Comparison of ENCODE assay signal across 23 mouse cellular contexts in the genomic region with DNA sequence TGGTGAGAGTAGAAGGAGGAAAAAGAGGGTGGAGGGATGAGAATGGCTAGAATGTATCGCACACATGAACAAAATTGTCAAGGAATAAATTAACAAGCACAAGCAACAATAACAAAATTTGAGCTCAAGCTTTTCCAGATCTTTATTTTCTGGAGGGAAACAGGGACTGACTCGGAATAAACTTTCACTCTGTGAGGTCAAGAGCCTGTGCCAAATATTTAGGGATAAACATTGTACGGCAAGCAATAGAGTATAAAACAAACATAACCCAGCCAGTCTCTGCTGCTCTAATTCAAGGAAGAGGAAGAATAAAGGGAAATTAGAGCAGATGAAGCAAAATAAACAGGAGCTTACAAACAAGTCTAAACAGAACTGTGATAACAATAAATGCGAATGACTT.
DNase-seq lines count a peak whose midpoint lies in the region; ATAC-seq and TF ChIP-seq lines count a peak whose summit lies in the region.
"Had no signal": no experiment of that assay in that cellular context is flagged by ENCODE, and none has a peak within 500 bp of the region (broad histone marks: within the 10 kb centered on the region; RNA-seq: fewer than 3 reads in every experiment).

No protein-coding gene starts in this region.

- no peaks in the 10 kb centered on the region for H3K4me1 ChIP-seq in lung, embryonic 14.5 days (ENCODE audit: insufficient read depth)
- no peaks in the 10 kb centered on the region for H3K4me1 ChIP-seq in midbrain, embryonic 11.5 days (ENCODE audit: control insufficient read depth, insufficient read depth, low read length)
- no peaks in the 10 kb centered on the region for H3K4me1 ChIP-seq in midbrain, embryonic 13.5 days (replicated peaks)
- H3K4me1 ChIP-seq: forebrain, embryonic 10.5 days; forebrain, embryonic 13.5 days; hindbrain, embryonic 12.5 days; hindbrain, embryonic 15.5 days had no signal

- DNase-seq in lung, embryonic 14.5 days, result peak; percentile 62
- no peak for DNase-seq in lung, postnatal 14 days
- peak; percentile 59 for DNase-seq in midbrain, embryonic 11.5 days (ENCODE audit: low spot score, missing footprints)
- peak; percentile 37 for DNase-seq in lung, postnatal 10 days
- peak; percentile 46 for DNase-seq in lung, postnatal 36 days
- no peak for DNase-seq in layer of hippocampus, postnatal 36 days
- DNase-seq: adrenal gland, adult 2 months; adrenal gland, postnatal 14 days; cerebellum, adult 11 months; cerebellum, adult 2 months; cerebellum, adult 9-11 months; cerebellum, postnatal 36 days; gastrocnemius, postnatal 10 days; gastrocnemius, postnatal 36 days; heart, adult 2 months had no signal

- no peak overlapping the region for H3K4me3 ChIP-seq in lung, embryonic 14.5 days (ENCODE audit: low read depth, low read length)
- no peak overlapping the region for H3K4me3 ChIP-seq in midbrain, embryonic 11.5 days (ENCODE audit: low read depth, low read length)
- H3K4me3 ChIP-seq in midbrain, embryonic 13.5 days (replicated peaks), result no peak overlapping the region
- H3K4me3 ChIP-seq: forebrain, embryonic 10.5 days; forebrain, embryonic 13.5 days; heart, adult 2 months; hindbrain, embryonic 12.5 days; hindbrain, embryonic 15.5 days had no signal

- no peak overlapping the region for H3K27ac ChIP-seq in lung, embryonic 14.5 days (ENCODE audit: low read depth)
- no peak overlapping the region for H3K27ac ChIP-seq in midbrain, embryonic 11.5 days (ENCODE audit: low read depth, low read length)
- H3K27ac ChIP-seq in midbrain, embryonic 13.5 days, result no peak overlapping the region
- H3K27ac ChIP-seq: forebrain, embryonic 10.5 days; forebrain, embryonic 13.5 days; heart, adult 2 months; hindbrain, embryonic 12.5 days; hindbrain, embryonic 15.5 days had no signal

- H3K36me3 ChIP-seq in lung, embryonic 14.5 days (ENCODE audit: insufficient read depth), result no peaks in the 10 kb centered on the region
- no peaks in the 10 kb centered on the region for H3K36me3 ChIP-seq in midbrain, embryonic 11.5 days (ENCODE audit: control insufficient read depth, insufficient read depth, low read length)
- no peaks in the 10 kb centered on the region for H3K36me3 ChIP-seq in midbrain, embryonic 13.5 days
- H3K36me3 ChIP-seq: forebrain, embryonic 10.5 days; hindbrain, embryonic 12.5 days; hindbrain, embryonic 15.5 days had no signal

- WGBS in lung, embryonic 14.5 days, result 46% methylated on average over 4 of the region's 4 CpGs
- 93% methylated on average over 4 of the region's 4 CpGs for WGBS in midbrain, embryonic 11.5 days
- 86% methylated on average over 4 of the region's 4 CpGs for WGBS in midbrain, embryonic 13.5 days

- H3K4me2 ChIP-seq in lung, embryonic 14.5 days, result no peak overlapping the region
- H3K4me2 ChIP-seq in midbrain, embryonic 11.5 days, result no peak overlapping the region
- H3K4me2 ChIP-seq in midbrain, embryonic 13.5 days (replicated peaks), result no peak overlapping the region
- H3K4me2 ChIP-seq: forebrain, embryonic 13.5 days; heart, embryonic 11.5 days; hindbrain, embryonic 12.5 days; hindbrain, embryonic 15.5 days had no signal

- no peak overlapping the region for H3K9ac ChIP-seq in lung, embryonic 14.5 days
- no peak overlapping the region for H3K9ac ChIP-seq in midbrain, embryonic 11.5 days (ENCODE audit: low read length)
- no peak overlapping the region for H3K9ac ChIP-seq in midbrain, embryonic 13.5 days (replicated peaks)
- H3K9ac ChIP-seq: forebrain, embryonic 13.5 days; hindbrain, embryonic 12.5 days; hindbrain, embryonic 15.5 days had no signal

- no peaks in the 10 kb centered on the region for H3K27me3 ChIP-seq in lung, embryonic 14.5 days (ENCODE audit: insufficient read depth, low read length)
- no peaks in the 10 kb centered on the region for H3K27me3 ChIP-seq in midbrain, embryonic 11.5 days (ENCODE audit: control insufficient read depth, insufficient read depth, low read length)
- no peaks in the 10 kb centered on the region for H3K27me3 ChIP-seq in midbrain, embryonic 13.5 days
- H3K27me3 ChIP-seq: forebrain, embryonic 13.5 days; hindbrain, embryonic 12.5 days; hindbrain, embryonic 15.5 days had no signal

- no peaks in the 10 kb centered on the region for H3K9me3 ChIP-seq in lung, embryonic 14.5 days (ENCODE audit: low read depth, low read length)
- no peaks in the 10 kb centered on the region for H3K9me3 ChIP-seq in midbrain, embryonic 11.5 days (ENCODE audit: control insufficient read depth, low read length)
- no peaks in the 10 kb centered on the region for H3K9me3 ChIP-seq in midbrain, embryonic 13.5 days
- H3K9me3 ChIP-seq: forebrain, embryonic 10.5 days; forebrain, embryonic 13.5 days; hindbrain, embryonic 12.5 days; hindbrain, embryonic 15.5 days had no signal

- no peak for TF ChIP-seq CTCF in lung, embryonic 14.5 days (IDR thresholded peaks at IDR 0.05; ENCODE audit: low read depth)

- ATAC-seq in lung, embryonic 14.5 days (ENCODE audit: insufficient read depth), result no peak
- ATAC-seq in midbrain, embryonic 11.5 days (ENCODE audit: low FRiP score), result no peak
- no peak for ATAC-seq in midbrain, embryonic 13.5 days
- ATAC-seq: CD4-positive, CD25-positive, alpha-beta regulatory T cell, adult 4 months; forebrain, embryonic 13.5 days; forebrain, embryonic 16.5 days had no signal

Comparison
In these comparisons a context has a peak if more than half of its experiments do, and no peak if none do; other contexts are left out.
1. DNase-seq: peak in lung, embryonic 14.5 days (single experiment), midbrain, embryonic 11.5 days (single experiment), lung, postnatal 10 days (single experiment) and lung, postnatal 36 days (single experiment); none in lung, postnatal 14 days (single experiment) and layer of hippocampus, postnatal 36 days (0 of 2).